Mouse (Mus musculus): ENCODE data around the gene Sap30. TPM values are rescaled to one million over a fixed set of nuclear protein-coding genes. Genes with fewer than 3 reads are reported as not detected.

Gene Sap30
- polyA plus RNA-seq, 1 experiment, result 17.9 TPM

- Histone ChIP-seq H3K4me3 (ENCODE audit: low read depth, low read length) (no peak overlapping the region), H3K27me3 (ENCODE audit: control insufficient read depth, insufficient read depth, low read length) (no peaks in the 10 kb centered on the region), H3K4me1 (ENCODE audit: control insufficient read depth, insufficient read depth, insufficient read length, low read length) (peaks cover 6% of the 10 kb centered on the region; the same call in 1 of the 2 replicates), H3K36me3 (ENCODE audit: control insufficient read depth, insufficient read depth, low read length) (no peaks in the 10 kb centered on the region), H3K27ac (ENCODE audit: insufficient read depth, low read depth, low read length) (no peak overlapping the region)
- no peak for TF ChIP-seq CTCF (IDR thresholded peaks at IDR 0.05; ENCODE audit: extremely low read depth, insufficient read length, insufficient replicate concordance, low read depth, low read length)
- no peak for TF ChIP-seq POLR2A (IDR thresholded peaks at IDR 0.05; ENCODE audit: low read depth, low read length)
- 89% methylated on average over 4 of the region's 4 CpGs for WGBS
Measured at GRCm38 (mm10) chr8:57491873-57492272, 4.2 kb upstream of the Sap30 start.

DNA sequence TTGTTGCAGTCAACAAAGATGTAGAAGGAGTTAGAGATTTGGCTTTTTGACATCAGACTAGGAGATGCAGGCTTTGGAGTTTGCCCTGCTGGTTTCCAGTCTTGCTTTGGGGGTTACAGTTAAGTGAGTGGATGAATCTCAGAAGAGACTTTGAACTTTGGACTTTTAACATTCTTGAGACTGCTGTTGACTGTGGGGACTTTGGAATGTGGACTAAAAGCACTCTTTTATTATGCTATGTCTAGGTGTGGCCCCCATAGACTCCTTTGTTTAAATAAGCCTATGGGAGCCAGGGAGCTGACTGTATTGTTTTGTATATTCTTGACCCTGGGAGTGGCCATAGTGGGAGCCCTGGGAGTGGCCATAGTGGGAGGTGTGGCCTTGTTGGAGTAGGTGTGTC lies 2.2 kb upstream of the Sap30 start:
- H3K36me3 ChIP-seq (ENCODE audit: control insufficient read depth, insufficient read depth, low read length), result no peaks in the 10 kb centered on the region
- no peaks in the 10 kb centered on the region for H3K27me3 ChIP-seq (ENCODE audit: control insufficient read depth, insufficient read depth, low read length)
- H3K4me1 ChIP-seq (ENCODE audit: control insufficient read depth, insufficient read depth, insufficient read length, low read length), result peaks cover 6% of the 10 kb centered on the region; the same call in 1 of the 2 replicates
- peak overlapping the region; percentile 71 for H3K27ac ChIP-seq (ENCODE audit: insufficient read depth, low read depth, low read length)
- no peak overlapping the region for H3K4me3 ChIP-seq (ENCODE audit: low read depth, low read length)
- TF ChIP-seq CTCF (IDR thresholded peaks at IDR 0.05; ENCODE audit: extremely low read depth, insufficient read length, insufficient replicate concordance, low read depth, low read length), result no peak
- no peak for TF ChIP-seq POLR2A (IDR thresholded peaks at IDR 0.05; ENCODE audit: low read depth, low read length)

- H3K36me3 ChIP-seq (ENCODE audit: control insufficient read depth, insufficient read depth, low read length), result no peaks in the 10 kb centered on the region
- no peak overlapping the region for H3K4me3 ChIP-seq (ENCODE audit: low read depth, low read length)
- peaks cover 6% of the 10 kb centered on the region; the same call in 1 of the 2 replicates for H3K4me1 ChIP-seq (ENCODE audit: control insufficient read depth, insufficient read depth, insufficient read length, low read length)
- H3K27me3 ChIP-seq (ENCODE audit: control insufficient read depth, insufficient read depth, low read length), result no peaks in the 10 kb centered on the region
- WGBS, result 94% methylated on average over 1 of the region's 1 CpGs
- TF ChIP-seq POLR2A (IDR thresholded peaks at IDR 0.05; ENCODE audit: low read depth, low read length), result no peak
- no peak for TF ChIP-seq CTCF (IDR thresholded peaks at IDR 0.05; ENCODE audit: extremely low read depth, insufficient read length, insufficient replicate concordance, low read depth, low read length)
- peak overlapping the region; percentile 71 for H3K27ac ChIP-seq (ENCODE audit: insufficient read depth, low read depth, low read length)
Measured at GRCm38 (mm10) chr8:57489366-57489765, 1.7 kb upstream of the Sap30 start.

DNA sequence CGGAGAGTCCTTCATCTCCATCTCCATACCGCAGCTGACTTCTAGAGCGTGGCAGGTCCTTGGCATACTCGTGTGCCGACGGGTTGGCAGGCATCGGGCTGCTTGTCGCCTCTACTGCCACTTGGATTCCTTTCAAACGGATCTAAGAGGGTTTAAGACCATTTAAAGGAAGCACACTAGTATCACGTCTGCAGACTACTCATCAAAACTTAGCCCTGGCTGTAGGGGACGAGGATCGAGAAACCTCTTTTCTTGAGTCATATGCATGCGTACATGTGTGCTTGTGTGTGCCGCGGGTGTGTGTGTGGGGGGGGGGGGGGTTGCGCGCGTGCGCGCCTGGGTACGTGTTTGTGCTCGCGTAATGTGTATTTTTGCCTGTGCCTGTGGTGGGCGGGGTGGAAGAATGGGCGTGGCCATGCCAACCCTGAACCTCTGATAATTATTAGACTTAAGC lies 679 bp upstream of the Sap30 start:
- H3K27ac ChIP-seq (ENCODE audit: insufficient read depth, low read depth, low read length), result peak overlapping the region; percentile 86
- H3K4me1 ChIP-seq (ENCODE audit: control insufficient read depth, insufficient read depth, insufficient read length, low read length), result peaks cover 6% of the 10 kb centered on the region; the same call in 1 of the 2 replicates
- H3K36me3 ChIP-seq (ENCODE audit: control insufficient read depth, insufficient read depth, low read length), result no peaks in the 10 kb centered on the region
- TF ChIP-seq CTCF (IDR thresholded peaks at IDR 0.05; ENCODE audit: extremely low read depth, insufficient read length, insufficient replicate concordance, low read depth, low read length), result no peak
- TF ChIP-seq POLR2A (IDR thresholded peaks at IDR 0.05; ENCODE audit: low read depth, low read length), result no peak
- WGBS, result under 1% methylated on average over 25 of the region's 25 CpGs
- H3K27me3 ChIP-seq (ENCODE audit: control insufficient read depth, insufficient read depth, low read length), result no peaks in the 10 kb centered on the region
- H3K4me3 ChIP-seq (ENCODE audit: low read depth, low read length), result peak overlapping the region; percentile 87

DNA sequence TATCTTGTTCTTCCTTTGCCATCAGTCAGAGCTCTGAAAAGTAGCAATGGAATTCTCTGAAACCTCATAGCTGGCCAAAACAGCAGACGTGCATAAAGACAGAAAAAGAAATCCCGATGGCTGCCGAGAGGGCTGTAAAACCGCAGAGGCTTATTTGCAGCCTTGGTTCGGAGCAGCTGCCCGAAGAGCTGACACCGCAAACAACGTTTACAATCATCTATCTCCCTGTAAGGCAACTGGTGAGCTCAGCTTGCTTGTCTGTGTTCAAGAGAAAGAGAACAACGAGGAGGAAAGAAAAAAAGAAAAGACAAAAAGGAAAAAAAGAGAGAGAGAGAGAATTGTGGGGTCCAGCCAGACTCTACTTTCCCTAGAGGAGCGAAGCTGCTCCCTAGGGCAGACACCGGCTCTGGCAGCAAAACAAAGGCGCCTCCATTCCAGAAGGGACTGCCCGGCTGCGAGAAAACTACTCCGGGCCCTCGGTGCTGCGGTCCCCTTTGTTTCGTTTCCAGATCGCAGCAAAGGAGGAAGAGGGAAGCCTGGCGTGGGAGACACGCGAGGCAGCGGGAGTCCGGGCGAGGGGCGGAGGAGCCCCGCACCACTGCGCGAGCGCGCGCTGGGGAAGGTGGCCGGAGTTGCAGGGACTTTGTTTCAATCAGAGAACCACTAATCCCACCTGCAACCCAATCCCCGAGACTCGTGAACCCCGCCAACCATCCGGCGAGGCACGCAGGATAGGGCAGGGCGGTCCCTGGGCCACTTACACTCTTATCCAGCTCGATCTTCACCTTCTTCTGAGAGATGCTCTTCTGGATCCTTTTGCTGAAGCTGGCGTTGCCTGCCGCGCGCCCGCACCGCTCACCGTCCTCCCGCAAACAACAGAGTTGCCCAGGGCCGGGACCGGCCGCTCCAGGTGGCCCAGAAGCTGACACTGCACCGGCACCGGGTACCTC lies 894 bp downstream of the Sap30 start:
- peaks cover 6% of the 10 kb centered on the region; the same call in 1 of the 2 replicates for H3K4me1 ChIP-seq (ENCODE audit: control insufficient read depth, insufficient read depth, insufficient read length, low read length)
- no peaks in the 10 kb centered on the region for H3K27me3 ChIP-seq (ENCODE audit: control insufficient read depth, insufficient read depth, low read length)
- TF ChIP-seq CTCF (IDR thresholded peaks at IDR 0.05; ENCODE audit: extremely low read depth, insufficient read length, insufficient replicate concordance, low read depth, low read length), result no peak
- no peak for TF ChIP-seq POLR2A (IDR thresholded peaks at IDR 0.05; ENCODE audit: low read depth, low read length)
- peak overlapping the region; percentile 47 for H3K27ac ChIP-seq (ENCODE audit: insufficient read depth, low read depth, low read length)
- under 1% methylated on average over 54 of the region's 54 CpGs for WGBS
- H3K4me3 ChIP-seq (ENCODE audit: low read depth, low read length), result peak overlapping the region; percentile 87
- H3K36me3 ChIP-seq (ENCODE audit: control insufficient read depth, insufficient read depth, low read length), result peaks cover 7% of the 10 kb centered on the region

DNA sequence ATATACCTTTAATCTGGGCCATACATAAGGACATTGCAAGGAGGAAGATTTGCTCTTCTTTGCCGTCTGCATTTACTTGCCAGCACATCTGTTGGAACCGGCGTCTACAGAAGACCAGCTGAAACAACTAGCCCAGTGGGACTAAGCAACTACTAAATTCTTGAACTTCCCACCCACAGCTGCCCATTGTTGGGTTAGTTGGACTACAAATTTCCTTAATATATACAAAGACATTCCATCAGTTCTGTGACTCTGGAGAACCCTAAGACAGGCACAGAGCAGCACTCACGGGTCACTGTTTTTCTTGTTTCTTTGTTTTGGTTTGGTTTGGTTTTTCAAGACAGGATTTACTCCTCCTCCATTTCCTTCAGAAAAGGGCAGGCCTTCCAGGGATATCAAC lies 7.1 kb downstream of the Sap30 start:
- Histone ChIP-seq H3K4me1 (ENCODE audit: control insufficient read depth, insufficient read depth, insufficient read length, low read length) (no peaks in the 10 kb centered on the region), H3K4me3 (ENCODE audit: low read depth, low read length) (no peak overlapping the region), H3K27ac (ENCODE audit: insufficient read depth, low read depth, low read length) (no peak overlapping the region), H3K27me3 (ENCODE audit: control insufficient read depth, insufficient read depth, low read length) (no peaks in the 10 kb centered on the region), H3K36me3 (ENCODE audit: control insufficient read depth, insufficient read depth, low read length) (peaks cover 8% of the 10 kb centered on the region)
- WGBS, result 91% methylated on average over 4 of the region's 4 CpGs
- TF ChIP-seq POLR2A (IDR thresholded peaks at IDR 0.05; ENCODE audit: low read depth, low read length) (no peak), CTCF (IDR thresholded peaks at IDR 0.05; ENCODE audit: extremely low read depth, insufficient read length, insufficient replicate concordance, low read depth, low read length) (no peak)

DNA sequence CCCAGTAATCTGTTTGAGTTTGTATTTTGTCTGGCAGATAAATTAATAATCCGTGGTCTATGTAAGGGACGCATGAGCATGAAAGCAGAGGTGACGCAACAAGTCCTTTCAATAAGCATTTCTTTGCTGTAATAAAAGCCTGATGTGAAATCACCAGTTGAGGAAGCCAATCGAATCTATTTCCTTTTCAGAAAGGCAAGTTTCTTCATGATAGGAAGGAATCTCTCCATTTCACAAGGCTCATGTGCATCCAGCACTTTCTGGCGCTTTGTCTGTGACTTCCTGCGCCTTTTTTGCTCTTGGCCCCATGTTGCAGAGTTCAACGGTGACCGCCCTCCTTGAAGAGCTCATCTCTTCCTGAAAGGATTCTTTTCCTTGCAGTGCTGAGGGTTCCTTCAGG lies 8.0 kb downstream of the Sap30 start:
- Histone ChIP-seq H3K36me3 (ENCODE audit: control insufficient read depth, insufficient read depth, low read length) (peaks cover 8% of the 10 kb centered on the region), H3K27ac (ENCODE audit: insufficient read depth, low read depth, low read length) (no peak overlapping the region), H3K4me3 (ENCODE audit: low read depth, low read length) (no peak overlapping the region), H3K27me3 (ENCODE audit: control insufficient read depth, insufficient read depth, low read length) (no peaks in the 10 kb centered on the region), H3K4me1 (ENCODE audit: control insufficient read depth, insufficient read depth, insufficient read length, low read length) (no peaks in the 10 kb centered on the region)
- TF ChIP-seq CTCF (IDR thresholded peaks at IDR 0.05; ENCODE audit: extremely low read depth, insufficient read length, insufficient replicate concordance, low read depth, low read length), result no peak
- TF ChIP-seq POLR2A (IDR thresholded peaks at IDR 0.05; ENCODE audit: low read depth, low read length), result no peak
- 88% methylated on average over 8 of the region's 8 CpGs for WGBS
